Comparison of ENCODE assay signal across 15 mouse cellular contexts in the genomic region with DNA sequence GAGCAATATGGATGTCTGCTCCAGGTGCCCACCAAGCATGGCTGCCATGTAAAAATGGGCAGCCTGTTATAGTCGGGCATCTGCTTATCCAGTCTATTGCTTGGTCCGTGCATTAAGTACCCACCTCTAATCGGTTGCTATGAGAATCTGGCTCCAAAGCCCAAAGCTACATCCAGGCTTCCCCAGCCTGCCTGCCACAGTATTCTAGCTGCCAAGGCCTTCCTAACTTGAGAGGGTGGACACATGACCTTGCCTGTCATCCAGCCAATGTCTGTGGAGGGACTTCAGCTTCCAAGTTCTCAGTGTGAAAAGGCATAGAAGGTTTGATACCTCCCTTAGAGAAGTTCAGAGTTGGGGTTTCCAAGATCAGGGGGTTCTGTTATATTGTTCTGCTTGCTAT.
"Had no signal": no experiment of that assay in that cellular context is flagged by ENCODE, and none has a peak within 500 bp of the region (broad histone marks: within the 10 kb centered on the region; RNA-seq: fewer than 3 reads in every experiment).

No protein-coding gene starts in this region.

- H3K27me3 ChIP-seq: liver, embryonic 15.5 days; midbrain, embryonic 13.5 days; neural tube, embryonic 12.5 days; stomach, embryonic 15.5 days had no signal

- H3K27ac ChIP-seq: layer of hippocampus, adult 2 months; limb, embryonic 10.5 days; liver, embryonic 15.5 days; midbrain, embryonic 13.5 days; neural tube, embryonic 12.5 days; stomach, embryonic 15.5 days had no signal

- H3K4me1 ChIP-seq: limb, embryonic 10.5 days; liver, embryonic 15.5 days; midbrain, embryonic 13.5 days; neural tube, embryonic 12.5 days; stomach, embryonic 15.5 days had no signal

- ATAC-seq: lung, postnatal 0 days; midbrain, embryonic 13.5 days had no signal

- H3K9ac ChIP-seq: liver, embryonic 15.5 days; midbrain, embryonic 13.5 days; neural tube, embryonic 12.5 days; stomach, embryonic 15.5 days had no signal

- H3K4me2 ChIP-seq: liver, embryonic 11.5 days; liver, embryonic 15.5 days; midbrain, embryonic 13.5 days; neural tube, embryonic 12.5 days; stomach, embryonic 15.5 days had no signal

- H3K9me3 ChIP-seq: limb, embryonic 10.5 days; liver, embryonic 15.5 days; midbrain, embryonic 13.5 days; neural tube, embryonic 12.5 days; stomach, embryonic 15.5 days had no signal

- DNase-seq: kidney, postnatal 10 days; kidney, postnatal 4 days; lung, adult 2 months; lung, postnatal 36 days; right cerebral cortex, postnatal 14 days; thymus, adult 2 months; thymus, postnatal 25 days had no signal

- H3K36me3 ChIP-seq: limb, embryonic 10.5 days; liver, embryonic 15.5 days; midbrain, embryonic 13.5 days; neural tube, embryonic 12.5 days; stomach, embryonic 15.5 days had no signal

- H3K4me3 ChIP-seq: layer of hippocampus, adult 2 months; limb, embryonic 10.5 days; liver, embryonic 15.5 days; midbrain, embryonic 13.5 days; neural tube, embryonic 12.5 days; stomach, embryonic 15.5 days had no signal
